Mouse (Mus musculus) thymus, adult 2 months (tissue): ENCODE results near the gene Fgfr2.

ENCODE experiments used
- CTCF ChIP-seq: fragments of 200-500 bp; IDR thresholded peaks from 2 replicates; pipeline ENCODE4 v1.5.1; 2012; ENCODE audit warnings: mild to moderate bottlenecking, control low read depth, low read length, moderate library complexity, borderline replicate concordance; ENCODE audit not compliant: control insufficient read depth, poor library complexity, insufficient read depth; ENCODE audit errors: extremely low read depth
- POLR2A ChIP-seq: fragments of 200-500 bp; IDR thresholded peaks from 2 replicates; pipeline ENCODE4 v1.6.1; 2012; ENCODE audit warnings: mild to moderate bottlenecking, low read length, control low read depth, moderate library complexity; ENCODE audit not compliant: control insufficient read depth, poor library complexity, insufficient read depth; ENCODE audit errors: extremely low read depth

GRCm38 (mm10) chr7:130170144-130170543 is 2953.0 kb downstream of the Fgfr2 start:
- TF ChIP-seq POLR2A (no peak), CTCF (no peak)
